Mouse (Mus musculus) bone marrow macrophage, adult 2 months (primary cell): ENCODE data around the gene Gnai3. TPM values are rescaled to one million over a fixed set of nuclear protein-coding genes. Genes with fewer than 3 reads are reported as not detected.

Experiments
- H3K27ac ChIP-seq: 2 replicates; pipeline ENCODE4 v1.5.1; 2012; ENCODE audit warnings: low read depth, low read length; ENCODE audit not compliant: insufficient read depth
- H3K4me1 ChIP-seq: 2 replicates; pipeline ENCODE4 v1.6.1; 2012; ENCODE audit warnings: low read length; ENCODE audit not compliant: control insufficient read depth, insufficient read depth
- H3K4me3 ChIP-seq: 2 replicates; pipeline ENCODE4 v1.5.1; 2012; ENCODE audit warnings: mild to moderate bottlenecking, low read length, moderate library complexity; ENCODE audit not compliant: insufficient read depth
- CTCF ChIP-seq: IDR thresholded peaks from 2 replicates; pipeline ENCODE4 v1.5.1; 2012; ENCODE audit warnings: low read depth, mild to moderate bottlenecking, low read length, moderate library complexity
- POLR2A ChIP-seq: IDR thresholded peaks from 2 replicates; pipeline ENCODE4 v1.6.1; 2012; ENCODE audit warnings: mild to moderate bottlenecking, low read depth, low read length, borderline replicate concordance
- polyA plus RNA-seq: library from polyadenylated mRNA; stranded (reverse); fragments of >200 nt; gene quantifications from 2 replicates; pipeline ENCODE4 v1.2.4, GENCODE M21; 2012; ENCODE audit not compliant: missing spikeins, insufficient read depth, insufficient read length

Gene Gnai3
- polyA plus RNA-seq, 1 experiment, result 65.1 TPM

DNA sequence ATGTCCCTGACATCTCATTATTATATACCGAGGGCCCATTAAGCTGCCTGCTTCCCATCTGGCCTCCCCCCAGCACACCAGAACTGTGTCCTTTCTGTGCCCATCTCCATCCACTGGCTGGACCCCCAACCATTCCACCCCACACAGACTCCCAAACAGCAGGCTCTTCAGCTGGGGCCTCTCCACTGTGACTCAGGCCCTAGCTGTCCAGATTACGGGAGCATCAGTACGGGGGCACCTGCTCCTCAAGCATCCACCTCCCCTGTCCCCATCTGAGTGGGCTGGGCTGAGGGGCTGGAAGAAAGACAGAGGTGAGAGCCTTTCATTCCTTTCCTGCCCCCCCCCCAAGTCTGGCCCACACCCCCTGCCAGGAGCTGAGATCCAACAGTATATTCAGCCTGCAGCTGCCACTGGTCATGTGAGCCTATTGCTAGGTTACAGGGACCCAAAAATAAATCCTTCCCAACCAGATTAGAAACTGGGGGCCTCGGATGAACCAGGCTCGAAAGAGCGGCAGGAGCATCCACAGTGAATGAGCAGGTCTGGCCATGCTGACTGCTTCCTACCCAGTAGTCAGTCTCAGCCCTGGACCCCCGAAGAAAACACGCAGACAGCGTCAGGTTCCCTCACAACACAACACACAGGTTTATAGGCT is 12.6 kb upstream of the Gnai3 start:
- Histone ChIP-seq H3K4me1 (0 out of 2 replicates have a peak, but pooled peaks cover 2% of the 10 kb centered on the region), H3K4me3 (no peak overlapping the region), H3K27ac (no peak overlapping the region)
- TF ChIP-seq CTCF (no peak), POLR2A (no peak)

DNA sequence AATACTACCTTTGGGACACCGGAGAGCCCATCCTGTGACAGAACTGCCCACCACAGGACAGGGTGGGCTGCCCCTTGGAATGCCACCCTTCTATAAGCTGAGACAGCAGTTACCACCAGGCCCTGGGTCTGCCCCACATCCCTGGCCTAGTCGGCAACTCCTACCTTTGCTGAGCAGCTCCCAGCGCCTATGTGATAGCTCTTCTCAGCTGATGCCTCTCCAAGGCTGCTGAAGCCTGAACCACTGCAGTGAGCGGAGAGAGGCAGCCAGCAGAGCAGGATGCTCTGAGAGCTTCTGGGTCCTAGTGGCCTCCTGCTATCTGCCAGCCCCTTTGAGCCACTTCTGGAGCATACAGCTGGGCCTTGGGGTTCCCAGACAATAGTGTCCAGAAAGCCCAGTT is 8.7 kb upstream of the Gnai3 start, which contains the start of gene Gpr61:
Gene Gpr61, minus strand, starts transcription at position 227 of the 400 bp plus-strand sequence.
- no peak for TF ChIP-seq POLR2A
- no peak for TF ChIP-seq CTCF
- no peak within 1 kb of the TSS for H3K27ac ChIP-seq

DNA sequence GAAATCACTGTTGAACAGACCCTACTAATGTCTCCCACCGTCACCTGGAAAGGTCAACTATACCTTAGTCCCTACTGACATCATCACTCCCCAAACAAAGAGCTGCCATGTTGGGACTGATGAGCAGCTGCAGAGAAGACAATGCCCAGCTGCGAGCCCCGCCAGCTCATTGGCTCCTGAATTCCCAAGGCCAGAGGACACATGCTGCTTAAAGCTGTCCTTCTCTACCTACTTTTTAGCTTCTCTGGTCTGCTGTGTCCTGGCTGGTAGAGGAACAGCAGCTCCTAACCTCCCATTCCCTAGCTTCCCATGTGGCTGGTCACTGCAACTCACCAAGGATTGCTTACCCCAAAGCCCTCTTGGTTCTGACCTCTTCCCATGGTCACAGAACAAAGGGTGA is 6.3 kb upstream of the Gnai3 start:
- Histone ChIP-seq H3K4me1 (peaks cover 20% of the 10 kb centered on the region), H3K4me3 (no peak overlapping the region), H3K27ac (no peak overlapping the region)
- no peak for TF ChIP-seq CTCF
- no peak for TF ChIP-seq POLR2A

More for the DNA sequence above, 8.7 kb upstream of the Gnai3 start, which contains the start of gene Gpr61:
- no peak within 1 kb of the TSS for H3K4me3 ChIP-seq
- H3K4me1 ChIP-seq, result peaks cover 17% of the 10 kb centered on the region

DNA sequence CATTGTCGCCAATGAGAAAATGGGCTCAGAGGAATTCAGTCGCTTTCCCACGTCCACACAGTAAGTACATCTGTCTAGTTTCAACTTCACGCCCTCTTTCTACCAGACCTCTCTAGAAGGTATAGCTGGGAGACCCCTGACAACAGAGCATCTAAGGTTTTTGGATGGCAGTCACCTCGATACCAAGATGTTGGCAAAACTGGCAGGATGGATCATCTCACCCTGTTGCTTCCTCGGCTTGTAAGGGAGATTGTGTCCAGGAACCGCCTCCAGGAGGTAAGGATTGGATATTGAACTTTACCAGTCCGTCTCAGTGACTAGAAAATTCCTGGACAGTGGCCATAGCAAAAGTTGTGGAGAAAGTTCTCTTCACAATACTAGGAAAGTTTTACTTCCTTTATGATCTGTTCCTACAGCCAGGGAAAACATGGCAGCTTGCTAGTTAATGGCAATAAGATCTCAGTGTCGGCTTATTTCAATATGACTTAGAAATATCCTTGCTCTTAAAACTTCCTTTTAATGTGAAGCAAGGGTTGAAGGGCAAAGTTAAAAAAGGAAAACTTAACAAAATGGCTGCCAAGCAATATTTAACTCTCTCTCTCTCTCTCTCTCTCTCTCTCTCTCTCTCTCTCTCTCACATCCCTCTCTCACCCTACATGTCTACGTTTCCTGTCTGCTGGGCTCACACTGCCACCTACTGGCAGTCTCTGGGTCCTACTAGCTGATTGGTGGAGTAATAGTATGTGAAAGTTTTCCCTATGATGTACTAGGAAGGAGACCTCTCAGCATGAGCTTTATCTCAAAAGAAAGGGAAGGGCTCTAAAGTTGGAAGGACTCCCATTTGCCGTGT is 1.7 kb upstream of the Gnai3 start:
- Histone ChIP-seq H3K4me3 (no peak overlapping the region), H3K4me1 (peaks cover 26% of the 10 kb centered on the region), H3K27ac (no peak overlapping the region)
- TF ChIP-seq CTCF, result peak; percentile 53
- no peak for TF ChIP-seq POLR2A

DNA sequence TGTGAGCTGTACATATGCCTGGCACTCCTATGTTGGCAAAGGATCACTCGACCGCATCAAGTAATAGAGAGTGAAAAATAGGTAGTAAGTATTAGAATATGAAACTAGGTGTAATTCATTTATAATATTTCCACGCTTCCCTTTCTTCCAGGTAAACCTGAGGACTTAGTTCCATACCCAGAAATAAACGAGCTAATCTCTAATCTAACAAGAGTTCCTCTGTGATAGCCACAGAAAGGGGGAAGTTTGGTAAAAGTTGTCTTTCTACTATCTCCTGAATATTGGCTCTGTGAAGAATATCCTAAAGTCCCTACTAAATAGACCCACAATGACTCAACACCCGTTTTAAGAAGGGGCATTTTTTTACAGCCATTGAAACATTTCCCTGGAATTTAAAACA is 725 bp upstream of the Gnai3 start:
- peaks cover 23% of the 10 kb centered on the region for H3K4me1 ChIP-seq
- H3K4me3 ChIP-seq, result peak overlapping the region; percentile 100
- TF ChIP-seq POLR2A (no peak), CTCF (no peak)
- H3K27ac ChIP-seq, result peak overlapping the region; percentile 33

DNA sequence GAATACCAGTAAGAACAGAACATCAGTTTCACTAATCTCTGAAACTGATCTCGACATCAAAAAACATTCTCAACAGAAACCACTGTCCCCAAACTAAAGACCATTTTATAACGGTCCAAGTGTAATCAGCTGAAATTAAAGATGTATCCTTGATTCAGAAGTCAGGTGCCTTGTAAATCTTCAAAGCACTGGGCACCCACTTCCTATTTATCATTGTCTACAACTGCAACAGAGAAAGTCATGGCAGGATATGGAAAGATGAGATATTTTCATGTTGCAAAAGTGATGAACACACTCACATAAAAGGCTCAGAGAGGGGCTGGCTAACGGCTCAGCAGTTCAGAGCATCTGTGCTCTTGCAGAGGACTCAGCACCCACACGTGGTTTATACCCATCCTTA is 5.2 kb downstream of the Gnai3 start:
- no peak for TF ChIP-seq CTCF
- TF ChIP-seq POLR2A, result no peak
- peaks cover 10% of the 10 kb centered on the region for H3K4me1 ChIP-seq
- no peak overlapping the region for H3K4me3 ChIP-seq
- no peak overlapping the region for H3K27ac ChIP-seq

DNA sequence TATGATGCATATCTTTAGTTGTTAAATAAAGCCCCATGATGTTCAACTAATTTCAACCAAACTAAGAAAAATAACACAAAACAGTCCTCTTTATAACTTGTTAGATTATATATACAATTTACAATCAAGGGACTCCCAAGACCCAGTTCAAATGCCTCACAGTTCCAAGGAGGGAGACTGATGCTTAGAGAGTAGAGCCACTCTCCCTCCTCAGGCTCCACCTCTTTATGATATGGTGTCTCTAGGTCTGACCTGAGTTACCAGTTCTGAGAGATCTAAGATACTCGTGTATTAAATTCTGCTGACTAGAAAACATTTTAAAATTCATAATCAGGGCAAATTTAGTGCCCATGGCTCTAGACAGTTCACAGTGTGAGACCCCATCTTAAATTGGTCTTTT is 6.8 kb downstream of the Gnai3 start:
- Histone ChIP-seq H3K4me3 (no peak overlapping the region), H3K27ac (no peak overlapping the region), H3K4me1 (peaks cover 18% of the 10 kb centered on the region)
- TF ChIP-seq POLR2A (no peak), CTCF (no peak)

DNA sequence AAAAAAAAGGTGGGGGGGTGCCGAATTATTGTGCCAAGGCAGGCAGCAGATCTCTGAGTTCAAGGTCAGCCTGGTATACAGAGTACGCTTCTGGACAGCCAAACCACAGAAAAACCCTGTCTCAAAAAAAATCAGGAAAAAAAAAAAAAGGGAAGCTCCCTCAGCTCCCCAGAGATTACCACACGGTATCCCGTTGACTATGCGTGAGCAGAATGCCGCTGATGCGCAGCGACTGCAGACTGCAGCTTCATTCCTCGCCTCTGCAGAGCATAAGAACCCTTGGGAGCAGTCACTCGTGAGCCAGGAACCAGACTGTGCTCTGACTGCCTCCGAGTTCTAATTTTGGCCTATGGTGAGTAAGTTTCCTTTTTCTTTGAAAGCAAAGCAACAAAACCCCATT is 11.2 kb downstream of the Gnai3 start:
- H3K4me3 ChIP-seq, result peak overlapping the region; percentile 9; the same call in 1 of the 2 replicates
- H3K4me1 ChIP-seq, result peaks cover 40% of the 10 kb centered on the region
- peak overlapping the region; percentile 29 for H3K27ac ChIP-seq
- TF ChIP-seq POLR2A (no peak), CTCF (no peak)

DNA sequence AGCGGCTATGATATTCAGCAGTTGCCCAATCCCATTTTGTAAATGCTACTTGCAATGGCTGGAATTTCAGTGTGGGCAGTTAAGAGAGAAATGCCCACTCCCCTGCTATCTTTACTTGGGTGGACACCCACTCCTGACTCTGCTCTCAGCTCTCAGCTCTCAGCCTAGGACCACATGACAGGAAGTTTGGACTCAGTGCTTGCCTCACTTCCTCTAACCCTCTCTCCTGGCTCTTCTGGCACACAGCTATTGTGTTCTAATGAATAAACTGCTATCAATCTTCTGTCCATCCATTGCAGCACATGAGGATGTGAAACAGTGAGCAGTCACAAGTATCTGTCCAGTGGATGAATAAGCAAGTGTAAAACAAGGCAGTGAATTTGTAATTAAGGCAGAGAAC is 13.5 kb downstream of the Gnai3 start:
- Histone ChIP-seq H3K27ac (peak overlapping the region; percentile 89), H3K4me1 (peaks cover 40% of the 10 kb centered on the region), H3K4me3 (no peak overlapping the region)
- TF ChIP-seq CTCF, result no peak

DNA sequence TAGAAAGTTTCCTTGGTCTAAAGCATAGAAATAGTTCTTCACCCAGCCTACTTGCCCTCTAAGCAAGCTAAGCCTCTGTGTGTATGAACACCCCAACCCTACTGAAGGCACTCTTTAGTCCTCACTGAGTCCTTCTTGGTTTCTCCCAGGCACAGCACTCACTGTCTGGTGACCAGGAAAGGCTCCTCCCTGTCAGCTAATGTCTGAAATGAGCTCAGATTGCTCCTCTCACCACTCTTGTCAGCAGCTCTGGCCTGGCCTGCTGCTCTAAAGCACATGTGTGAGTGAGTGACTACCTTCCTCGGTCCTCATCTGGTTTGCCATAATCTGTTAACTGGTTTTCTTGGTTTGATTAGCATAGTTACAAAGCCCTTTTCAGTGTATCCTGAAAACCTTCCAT is 14.1 kb downstream of the Gnai3 start:
- Histone ChIP-seq H3K27ac (peak overlapping the region; percentile 89), H3K4me1 (peaks cover 40% of the 10 kb centered on the region), H3K4me3 (no peak overlapping the region)
- TF ChIP-seq CTCF, result no peak
- TF ChIP-seq POLR2A, result no peak
